Mouse (Mus musculus) telencephalon, adult 2 months (tissue): ENCODE measurements around the gene Lenep.

ENCODE experiments used
- DNase-seq: peaks from one replicate; pipeline ENCODE4 v3.0.0-alpha.2; 2011; ENCODE audit warnings: low read depth, low spot score

The Lenep gene

DNA sequence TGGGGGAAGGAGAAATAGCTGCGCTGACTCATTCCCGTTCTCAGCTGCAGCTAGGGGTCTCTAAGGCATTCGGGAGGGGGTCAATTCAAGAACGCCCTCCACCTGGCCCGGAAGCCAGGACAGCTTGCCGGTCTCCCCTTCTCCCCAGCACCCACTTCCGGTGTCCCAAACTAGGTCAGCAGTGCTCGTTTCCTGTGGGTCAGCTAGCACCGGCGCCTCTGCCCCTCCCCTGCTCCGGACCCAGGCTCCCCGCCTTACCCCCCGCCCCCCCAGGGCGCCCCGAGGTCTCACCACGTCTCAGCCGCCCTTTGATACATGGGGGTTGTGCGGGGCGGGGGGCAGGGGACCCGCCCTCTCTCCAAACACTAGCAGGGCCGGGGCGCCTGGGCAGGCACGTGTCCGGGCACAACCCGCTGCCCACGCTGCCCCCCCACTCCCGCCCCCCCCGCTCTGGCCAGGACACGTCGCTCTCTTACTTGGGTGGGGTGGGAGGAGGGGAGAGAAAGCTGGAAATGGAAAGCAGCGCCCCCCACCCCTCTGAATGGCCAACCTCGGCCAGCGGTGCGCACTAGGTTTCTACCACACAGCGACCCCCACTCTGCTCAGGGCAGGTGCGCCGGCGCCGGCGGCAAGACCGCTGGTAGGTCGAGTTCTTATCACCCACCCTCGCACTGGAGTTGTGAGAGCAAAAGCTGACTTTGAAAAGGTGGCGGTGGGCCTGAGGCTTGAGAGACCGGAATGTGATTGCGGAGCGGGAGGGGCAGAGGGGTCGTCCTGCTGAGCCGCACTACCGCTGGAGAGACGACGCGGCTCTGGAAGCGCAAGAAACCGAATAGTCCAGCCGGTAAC lies 10.7 kb downstream of the Lenep start:
- DNase-seq: no peak

DNA sequence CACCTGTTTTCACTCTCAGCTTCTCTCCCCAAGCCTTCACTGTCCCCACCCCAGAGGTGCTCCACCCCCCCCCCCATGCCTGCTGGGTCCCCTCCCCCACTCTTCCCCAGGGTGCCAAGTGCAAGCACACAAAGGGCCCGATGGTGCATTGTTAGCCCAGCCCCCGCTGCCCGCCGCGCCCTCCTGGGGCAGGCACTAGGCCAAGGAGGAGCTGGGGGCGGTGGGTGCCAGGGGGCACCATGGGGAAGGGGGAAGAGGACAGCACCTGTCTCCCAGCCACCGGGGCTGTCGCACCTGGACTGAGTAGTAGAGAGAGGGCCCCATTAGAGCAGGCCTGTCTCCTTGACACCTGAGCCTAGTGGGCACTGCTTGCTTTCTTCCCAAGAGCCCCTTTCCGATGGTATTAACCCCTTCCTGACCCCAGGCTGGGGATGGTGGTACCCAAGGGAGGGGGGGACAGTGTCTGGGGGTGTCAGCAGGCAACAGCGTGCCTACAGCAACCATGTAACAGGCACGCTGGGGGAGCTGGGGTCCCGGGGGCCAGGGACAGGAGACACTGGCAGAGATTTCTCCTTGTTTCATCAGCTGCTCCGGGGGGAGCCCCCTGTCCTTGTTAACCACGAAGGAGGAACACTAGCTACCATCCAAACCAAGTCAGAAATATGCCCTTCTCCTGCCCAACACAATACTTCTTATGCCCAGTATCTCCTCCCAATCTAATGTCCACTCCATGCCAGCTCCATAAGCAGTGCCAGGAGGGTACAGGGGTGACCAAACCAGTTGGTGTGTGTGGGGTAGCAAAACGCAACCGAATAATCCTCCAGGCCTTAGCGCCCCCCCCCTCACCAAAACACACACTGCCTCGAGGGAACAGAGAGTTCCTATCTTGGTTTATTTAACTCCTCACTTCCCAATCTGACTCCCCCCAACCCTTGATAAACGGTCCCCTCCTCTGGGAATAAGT lies 11.6 kb downstream of the Lenep start:
- no peak for DNase-seq

DNA sequence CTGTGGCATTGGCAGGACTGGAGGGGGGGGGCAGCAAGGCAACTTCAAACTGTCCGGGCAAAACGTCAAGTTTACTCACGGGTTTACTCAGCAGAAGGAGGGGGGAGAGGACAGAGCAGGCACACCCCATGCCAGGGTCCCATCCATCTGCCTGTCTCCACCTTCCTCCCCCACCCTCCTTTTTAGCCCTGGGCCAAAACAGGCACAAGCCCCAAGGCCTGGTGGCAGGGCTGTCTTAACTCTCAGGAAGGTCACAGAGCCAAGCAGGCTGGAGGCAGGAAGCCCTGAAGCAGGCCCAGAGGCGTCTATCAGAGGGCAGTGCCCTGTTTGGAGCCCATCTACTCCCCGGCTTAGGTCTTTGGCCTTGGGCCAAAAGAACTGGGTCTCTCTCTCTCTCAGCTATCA lies 12.5 kb downstream of the Lenep start:
- DNase-seq: no peak

DNA sequence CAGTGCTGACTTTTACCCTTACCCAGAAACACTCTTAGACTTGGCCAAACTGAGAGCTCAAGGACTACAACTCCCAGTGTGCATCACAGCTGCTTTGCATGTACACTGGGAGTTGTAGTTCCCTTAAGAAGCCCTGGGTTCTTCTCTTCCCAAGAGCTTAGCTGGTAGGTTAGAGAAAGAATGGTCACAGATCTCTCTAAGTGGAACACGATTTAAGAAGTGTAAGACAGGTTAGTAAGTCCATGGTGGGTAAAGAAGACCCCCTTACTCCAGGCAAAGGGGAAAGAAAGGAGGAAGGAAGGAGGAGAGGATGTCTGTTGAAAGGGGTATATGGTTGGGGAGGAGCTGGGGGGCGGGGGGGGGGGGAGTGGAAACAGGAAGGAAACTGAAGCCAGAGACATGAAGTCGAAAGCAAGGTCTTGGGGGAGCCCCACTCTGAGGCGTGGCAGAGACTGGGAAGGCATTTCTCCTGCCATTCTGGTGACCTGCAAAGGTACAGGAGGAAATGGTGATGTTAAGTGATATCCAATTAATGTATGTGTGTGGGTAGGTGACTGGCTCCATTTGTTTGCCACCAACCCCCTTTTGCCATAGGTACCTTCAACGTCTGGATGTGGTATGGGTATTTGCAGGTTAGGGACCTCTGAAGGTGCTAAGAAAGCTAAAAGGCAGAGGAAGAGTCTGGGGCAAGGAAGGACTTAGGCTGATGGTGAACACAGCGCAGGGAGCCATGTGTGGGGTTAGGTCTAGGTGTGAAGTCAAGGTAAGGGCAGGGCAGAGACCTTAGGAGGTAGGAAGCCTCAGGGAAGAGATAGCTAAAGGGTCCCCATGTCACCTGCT lies 13.5 kb downstream of the Lenep start:
- DNase-seq: no peak

DNA sequence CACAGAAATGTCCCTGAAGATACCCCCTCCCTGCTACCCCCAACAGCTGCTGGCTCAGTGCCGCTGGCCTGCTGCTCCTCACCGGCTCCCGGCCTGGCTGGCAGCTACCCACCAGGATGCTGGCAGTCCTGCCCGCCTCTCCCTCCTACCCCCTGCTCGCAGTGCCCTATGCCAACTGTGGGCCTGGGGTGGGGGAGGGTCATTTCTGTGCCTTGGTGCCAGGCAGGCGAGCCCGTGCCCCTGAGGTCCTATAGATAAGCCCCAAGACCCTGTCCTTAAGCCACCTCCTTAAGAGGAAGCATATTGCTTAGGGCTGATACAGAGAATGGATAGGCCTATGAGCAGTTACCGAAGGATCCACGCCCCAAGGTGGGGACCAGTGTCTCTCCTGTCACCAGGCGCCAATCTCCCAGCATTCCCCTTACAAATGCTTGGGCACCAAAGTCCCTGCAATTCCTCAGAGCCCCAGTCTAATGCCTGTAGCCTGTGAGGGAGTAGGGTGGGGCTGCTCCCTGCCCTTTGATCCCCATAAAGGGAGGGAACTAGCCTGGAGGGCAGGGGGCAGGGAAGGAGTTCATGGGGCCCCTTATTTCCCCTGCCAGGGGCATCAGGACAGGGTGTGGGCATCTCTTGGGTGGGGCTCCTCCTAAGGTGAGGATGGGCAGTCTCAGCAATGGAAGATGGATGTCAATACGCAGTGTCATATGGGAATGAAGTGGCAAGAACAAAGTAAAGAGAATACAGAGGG lies 14.3 kb downstream of the Lenep start:
- no peak for DNase-seq

DNA sequence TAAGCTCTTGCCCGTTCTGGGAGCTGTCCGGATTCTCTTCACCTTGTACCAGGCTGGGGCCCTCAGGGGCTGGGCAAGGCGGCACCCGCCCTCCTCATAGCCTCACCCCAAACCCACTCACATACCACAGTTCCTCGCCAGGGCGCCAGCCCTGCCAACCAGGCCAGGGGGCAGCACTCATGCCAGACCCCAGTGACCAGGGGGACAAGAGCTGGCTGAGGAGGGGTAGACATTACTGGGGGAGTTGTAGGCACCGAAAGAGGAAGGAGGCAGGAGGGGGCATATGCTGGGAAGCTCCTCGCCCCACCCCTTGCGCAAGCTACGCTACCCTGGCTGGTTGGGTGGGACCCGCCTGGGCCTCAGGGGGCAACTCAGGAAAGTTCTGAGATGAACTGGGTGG lies 15.0 kb downstream of the Lenep start:
- no peak for DNase-seq

DNA sequence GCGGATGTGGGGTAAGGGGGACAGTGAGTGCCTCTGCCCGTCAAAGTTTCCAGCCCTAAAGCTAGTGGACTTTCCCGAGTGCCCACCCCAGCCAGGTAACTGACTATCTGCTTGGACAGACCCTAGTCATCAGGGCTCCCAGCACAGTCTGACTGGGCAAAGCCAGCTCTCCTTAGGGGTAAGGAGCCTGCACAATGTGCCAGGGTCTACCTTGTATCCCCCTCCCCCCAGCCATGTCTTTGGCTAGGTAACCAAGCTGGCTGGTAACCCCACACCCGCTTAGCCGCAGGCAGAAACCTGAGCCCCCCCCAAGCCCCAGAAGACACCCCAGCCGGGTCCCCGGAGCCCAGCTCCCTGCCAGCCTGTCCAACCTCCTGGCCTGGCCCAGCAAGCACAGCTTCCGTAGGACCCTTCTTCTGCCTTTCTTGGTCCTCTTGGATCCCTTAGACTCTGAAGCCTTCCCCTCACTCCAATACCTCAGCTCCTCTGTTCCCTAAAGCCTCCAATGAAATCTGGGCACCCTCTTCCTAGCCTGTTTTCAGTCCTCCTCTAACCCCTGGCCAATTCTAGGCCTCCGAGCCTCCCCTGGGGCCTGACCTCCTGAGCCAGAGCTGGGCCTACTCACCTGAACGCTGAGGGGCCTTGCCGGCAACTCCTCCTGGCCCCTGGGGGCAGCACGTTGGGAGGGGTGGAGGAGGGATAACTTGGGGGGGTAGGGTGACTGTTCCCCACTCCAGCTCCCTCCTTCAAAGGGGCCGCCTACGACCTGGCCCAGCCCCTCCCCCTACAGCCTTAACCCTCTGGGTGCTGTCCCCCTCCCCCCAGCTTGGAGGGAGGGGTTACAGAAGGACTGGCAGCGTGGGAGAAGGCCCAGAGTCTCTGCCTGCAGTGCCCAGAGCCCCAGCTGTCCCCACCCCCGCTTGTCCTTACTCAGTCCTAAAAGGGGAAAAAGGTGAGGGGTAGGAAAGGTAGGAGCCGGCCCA lies 15.9 kb downstream of the Lenep start:
- no peak for DNase-seq

DNA sequence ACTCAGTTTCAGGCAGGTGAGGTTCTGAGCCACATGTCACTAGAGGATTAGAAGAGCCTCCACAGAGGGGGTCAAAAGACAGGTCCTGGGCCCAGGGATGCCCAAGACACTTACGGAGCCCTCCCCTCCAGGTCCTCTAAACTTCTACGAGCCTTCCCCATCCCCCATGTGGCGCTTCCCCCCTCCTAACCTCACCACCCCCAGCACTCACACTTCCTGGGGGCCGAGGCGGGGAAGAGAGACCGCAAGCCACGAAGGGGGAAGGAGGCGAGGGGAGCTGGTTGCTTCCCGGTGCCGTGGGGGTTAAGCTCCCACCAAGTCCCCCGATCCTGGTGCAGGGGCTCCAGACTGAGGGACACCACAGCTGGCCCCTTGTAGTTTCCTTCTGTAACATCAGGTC lies 17.1 kb downstream of the Lenep start:
- DNase-seq: no peak

DNA sequence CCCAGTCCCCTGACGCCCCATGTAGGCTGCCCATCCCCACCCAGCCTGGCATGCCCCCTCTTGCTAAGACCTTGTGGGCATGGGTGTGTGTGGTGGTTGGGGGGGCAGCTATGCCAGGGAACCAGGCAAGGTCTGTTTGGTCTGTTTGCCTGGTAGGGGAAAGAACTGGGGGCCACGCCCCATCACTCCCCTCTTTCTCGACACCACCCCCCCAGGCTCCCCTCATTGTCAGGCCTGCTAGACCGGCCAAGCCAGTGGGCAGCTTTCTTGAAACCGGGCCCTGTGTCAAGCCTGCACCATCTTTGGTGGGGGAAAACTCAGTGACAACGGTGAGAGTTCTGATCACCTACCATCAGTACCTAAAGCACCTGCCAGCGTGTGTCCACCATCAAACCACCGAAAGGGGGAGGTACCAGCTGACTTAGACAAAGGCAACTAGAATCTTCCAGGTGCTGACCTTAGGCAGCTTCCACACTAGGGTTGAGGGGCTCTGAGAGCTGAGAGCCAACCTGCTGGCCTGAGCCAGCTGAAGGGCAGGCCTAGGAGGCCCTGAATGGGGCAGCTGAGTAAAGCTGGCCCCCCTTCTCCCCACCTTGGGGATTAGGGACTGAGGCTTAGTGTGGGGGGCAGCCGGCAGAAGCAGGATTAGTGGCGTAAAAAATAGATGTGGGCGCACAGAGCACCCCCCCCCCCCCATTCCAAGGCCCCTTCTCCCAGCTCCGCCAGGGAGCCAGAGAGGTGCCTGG lies 18.1 kb downstream of the Lenep start:
- no peak for DNase-seq

DNA sequence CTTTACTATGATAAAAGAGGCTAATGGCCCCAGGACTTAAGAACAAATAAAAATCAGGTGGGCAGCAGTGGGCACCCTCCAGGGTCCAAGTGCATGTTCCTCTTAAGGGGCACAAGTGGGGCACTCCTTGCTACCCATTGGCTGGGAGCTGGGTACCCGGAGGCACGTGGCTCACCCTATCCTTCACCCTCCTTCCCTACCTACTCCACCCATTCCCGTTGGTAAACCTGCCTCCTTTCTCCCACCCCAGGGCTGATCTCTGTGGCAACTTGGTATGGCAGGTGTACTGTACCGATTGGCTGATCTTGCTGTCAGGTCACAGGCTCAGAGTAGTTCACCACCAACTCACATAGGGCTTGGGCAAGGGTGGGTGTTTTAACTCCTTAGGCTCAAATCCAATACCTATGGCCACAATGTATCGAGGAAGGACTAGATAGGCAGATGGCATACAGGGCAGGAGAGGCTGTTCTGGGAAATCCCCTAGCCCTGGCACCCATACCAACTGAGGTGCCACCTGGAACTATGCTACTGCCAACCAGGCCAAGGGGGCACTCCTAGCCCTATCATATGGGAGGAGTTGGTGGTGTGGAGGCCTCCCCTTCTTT lies 18.8 kb downstream of the Lenep start:
- DNase-seq: no peak

DNA sequence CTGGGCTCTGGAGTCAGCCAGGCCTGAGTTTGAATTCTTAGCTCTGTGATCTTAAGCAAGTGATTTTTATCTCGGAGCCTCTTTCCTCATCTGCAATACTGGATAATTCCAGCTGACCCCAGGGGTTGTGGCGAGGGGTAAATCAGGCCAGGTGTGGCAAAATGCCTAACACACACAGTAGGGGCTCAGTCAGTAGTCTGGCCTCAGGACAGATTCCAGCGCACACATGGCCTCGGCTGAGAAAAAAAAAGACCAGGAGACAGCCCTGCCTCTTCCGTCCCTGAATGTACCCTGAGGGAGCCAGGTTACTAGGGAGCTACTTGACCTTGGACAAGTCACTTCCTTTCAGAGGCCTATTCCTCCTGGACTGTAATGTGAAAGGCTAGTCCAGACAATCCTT lies 19.6 kb downstream of the Lenep start:
- DNase-seq: no peak

DNA sequence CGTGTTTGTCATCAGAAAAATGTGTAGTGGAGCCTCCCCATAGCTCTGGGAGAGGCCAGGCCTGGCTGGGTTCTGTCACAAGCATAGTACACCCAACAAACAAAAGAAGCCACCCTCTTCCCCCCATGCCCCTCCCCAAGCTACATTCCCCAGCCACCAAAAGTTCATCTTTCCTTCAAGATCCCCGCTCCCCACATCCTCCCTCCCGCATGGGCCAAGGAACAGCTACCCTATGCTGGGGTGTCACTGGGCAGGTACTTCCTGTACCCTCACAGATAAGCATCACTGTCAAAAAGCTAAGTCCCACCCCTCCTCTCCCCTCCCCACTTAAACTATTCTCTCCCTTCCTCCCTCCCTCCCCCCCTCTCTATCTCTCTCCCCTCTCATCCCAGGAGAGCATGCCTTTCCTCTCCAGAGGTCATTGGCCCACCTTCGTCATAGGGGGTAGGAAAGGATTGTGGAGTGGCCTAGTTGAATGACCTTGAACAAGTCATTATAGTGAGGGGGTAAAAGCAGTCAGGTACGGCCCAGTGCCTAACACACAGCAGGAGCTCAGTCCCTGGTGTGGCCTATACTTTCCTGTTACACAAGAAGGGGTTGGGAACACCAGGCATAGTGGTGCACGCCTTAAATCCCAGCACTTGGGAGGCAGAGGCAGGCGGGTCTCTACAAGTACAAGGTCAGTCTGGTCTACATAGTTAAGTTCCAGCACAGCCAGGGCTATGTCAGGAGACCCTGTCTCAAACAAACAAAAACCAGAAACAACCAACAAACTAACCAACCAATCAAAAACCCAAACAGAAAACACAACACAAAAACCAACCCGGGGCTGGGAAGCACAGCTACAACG lies 20.3 kb downstream of the Lenep start:
- no peak for DNase-seq

DNA sequence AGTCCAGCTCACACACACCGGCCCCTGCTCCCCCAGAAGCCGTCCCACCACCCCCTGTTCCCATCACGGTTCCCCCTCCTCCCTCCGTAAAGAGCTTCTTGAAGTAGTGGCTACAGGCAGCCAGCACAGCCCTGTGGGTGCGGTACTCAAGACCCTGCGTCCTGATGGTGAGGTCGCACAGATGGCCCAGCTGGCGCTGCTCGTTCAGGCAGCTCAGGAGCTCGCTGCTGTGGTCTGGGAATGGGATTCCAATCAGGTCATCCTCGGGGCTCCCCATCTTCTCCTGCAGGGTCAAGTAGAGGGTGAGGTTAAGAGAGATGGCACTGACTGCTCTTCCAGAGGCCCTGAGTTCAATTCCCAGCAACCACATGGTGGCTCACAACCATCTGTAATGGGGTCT lies 21.4 kb downstream of the Lenep start:
- DNase-seq: no peak

DNA sequence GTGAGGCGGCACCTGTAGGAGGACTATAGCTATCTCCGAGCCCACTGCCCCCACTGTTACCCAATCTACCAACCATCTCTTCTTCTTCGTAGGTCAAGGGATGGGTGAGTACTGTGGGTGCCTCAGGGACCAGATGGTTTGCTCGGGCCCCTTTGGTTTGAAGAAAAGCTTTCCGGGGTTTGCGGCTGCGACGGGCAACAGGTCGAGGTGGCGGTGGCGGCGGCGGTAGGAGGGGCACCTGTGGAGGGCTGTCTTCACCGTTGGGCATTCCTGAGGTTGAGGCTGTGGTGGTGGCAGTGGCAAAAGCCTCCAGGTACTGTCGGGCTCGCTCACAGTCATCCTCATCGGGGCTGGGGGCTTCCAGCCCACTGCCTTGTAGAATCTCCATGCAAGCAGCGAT lies 21.9 kb downstream of the Lenep start:
- DNase-seq: no peak

DNA sequence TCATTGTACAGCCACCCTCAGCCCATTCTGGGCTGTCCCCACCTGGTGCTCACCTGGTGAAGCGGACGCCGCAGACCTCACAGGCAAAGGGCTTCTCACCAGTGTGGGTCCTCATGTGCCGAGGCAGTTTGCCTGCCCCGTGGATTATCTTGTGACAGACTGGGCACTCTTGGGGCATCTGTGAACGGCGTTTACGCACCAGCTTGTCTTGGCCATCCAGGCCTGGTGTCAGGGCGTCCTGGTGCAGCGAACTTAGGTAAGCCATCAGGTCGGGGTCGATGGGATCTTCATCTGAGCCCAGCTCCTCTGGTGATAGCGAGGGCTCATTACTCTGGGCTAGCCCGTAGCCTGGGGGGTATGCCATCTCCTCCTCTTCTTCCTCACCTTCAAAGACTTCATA lies 22.3 kb downstream of the Lenep start:
- no peak for DNase-seq

DNA sequence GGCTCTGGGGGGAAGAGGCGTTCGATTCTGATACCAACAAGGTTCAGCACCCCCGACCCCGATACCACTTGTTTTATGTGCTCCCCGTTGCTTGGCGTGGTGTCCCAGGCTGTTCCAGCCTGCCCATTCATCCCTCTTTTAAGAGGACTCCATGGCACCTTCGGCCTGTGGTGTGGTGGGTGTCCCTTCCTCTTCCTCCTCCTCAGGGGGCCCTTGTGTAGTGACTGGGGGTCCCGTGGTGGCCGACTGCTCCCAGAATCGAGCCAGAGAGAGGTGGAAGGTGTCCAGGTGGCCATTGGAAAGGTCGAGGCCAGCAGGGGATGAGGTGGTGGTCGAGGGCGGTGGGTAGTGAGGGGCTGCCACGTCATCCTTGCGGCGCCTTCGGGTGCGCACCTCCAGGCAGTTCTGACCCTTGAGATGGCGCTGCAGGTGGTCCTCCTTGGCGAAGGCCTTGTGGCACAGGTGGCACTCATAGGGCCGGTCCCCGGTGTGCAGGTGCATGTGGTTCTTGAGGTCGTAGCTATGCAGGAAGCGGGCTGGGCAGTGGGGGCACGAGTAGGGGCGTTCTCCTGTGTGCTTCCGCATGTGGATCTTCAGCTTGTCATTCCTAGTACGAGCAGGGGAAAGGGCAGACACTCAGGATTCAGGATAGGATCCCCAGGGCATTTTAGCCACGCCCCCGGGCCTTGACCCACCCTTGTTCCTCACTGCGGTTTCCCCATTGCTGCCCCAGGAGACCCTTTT lies 23.0 kb downstream of the Lenep start:
- DNase-seq: no peak
